Mouse (Mus musculus): Measurements from ENCODE around the gene Gcg. TPM values are rescaled to one million over a fixed set of nuclear protein-coding genes. Genes with fewer than 3 reads are reported as not detected.

The Gcg gene
- polyA plus RNA-seq, 1 experiment from 2014 or later = 1.9 TPM

GRCm38 (mm10) chr2:62497333-62498002, 14.0 kb upstream of the Gcg start:
- H3K9ac ChIP-seq = no peak overlapping the region
- H3K27ac ChIP-seq = peak overlapping the region; percentile 41
- 28% methylated on average over 5 of the region's 5 CpGs for WGBS
- H3K9me3 ChIP-seq (replicated peaks) = no peaks in the 10 kb centered on the region
- H3K36me3 ChIP-seq (ENCODE audit: poor library complexity, severe bottlenecking) = no peaks in the 10 kb centered on the region
- ATAC-seq = peak; percentile 91
- H3K4me2 ChIP-seq = no peak overlapping the region
- no peak overlapping the region for H3K4me3 ChIP-seq
- peaks cover 17% of the 10 kb centered on the region for H3K4me1 ChIP-seq
- H3K27me3 ChIP-seq = no peaks in the 10 kb centered on the region

- no peak for ATAC-seq
- no peak overlapping the region for H3K27ac ChIP-seq
- H3K9me3 ChIP-seq (replicated peaks) = no peaks in the 10 kb centered on the region
- 85% methylated on average over 4 of the region's 4 CpGs for WGBS
- no peak overlapping the region for H3K4me3 ChIP-seq
- H3K27me3 ChIP-seq = no peaks in the 10 kb centered on the region
- peaks cover 17% of the 10 kb centered on the region for H3K4me1 ChIP-seq
- no peak overlapping the region for H3K4me2 ChIP-seq
- no peak overlapping the region for H3K9ac ChIP-seq
- H3K36me3 ChIP-seq (ENCODE audit: poor library complexity, severe bottlenecking) = no peaks in the 10 kb centered on the region
These were observed 12.0 kb upstream of the Gcg start for GRCm38 (mm10) chr2:62495407-62495806.

DNA sequence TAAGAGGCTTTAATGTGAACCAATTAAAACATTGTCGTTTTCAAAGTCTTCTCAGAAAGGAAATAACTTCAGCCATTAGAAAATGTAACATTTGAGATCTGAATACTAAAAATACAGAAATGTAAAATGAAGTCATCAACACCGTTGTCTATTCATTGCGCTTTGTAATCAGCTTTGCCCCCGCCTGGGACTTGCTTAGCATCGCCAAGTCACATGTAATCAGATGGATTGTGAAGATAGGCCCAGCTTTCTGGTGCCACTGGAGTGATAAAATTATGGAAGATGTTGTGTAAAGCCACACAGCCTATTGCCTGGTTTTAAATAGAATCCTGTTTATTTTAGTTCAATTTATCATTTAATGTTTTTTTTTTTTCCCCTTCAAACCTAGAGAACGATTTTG, 6.4 kb upstream of the Gcg start:
- H3K9ac ChIP-seq = no peak overlapping the region
- no peaks in the 10 kb centered on the region for H3K4me1 ChIP-seq
- H3K27me3 ChIP-seq = no peaks in the 10 kb centered on the region
- H3K4me2 ChIP-seq = no peak overlapping the region
- no peak for ATAC-seq
- H3K27ac ChIP-seq = no peak overlapping the region
- H3K4me3 ChIP-seq = no peak overlapping the region
- WGBS = 85% methylated on average over 6 of the region's 6 CpGs
- no peaks in the 10 kb centered on the region for H3K36me3 ChIP-seq (ENCODE audit: poor library complexity, severe bottlenecking)
- H3K9me3 ChIP-seq (replicated peaks) = no peaks in the 10 kb centered on the region

- H3K9me3 ChIP-seq (replicated peaks) = no peaks in the 10 kb centered on the region
- H3K27me3 ChIP-seq = no peaks in the 10 kb centered on the region
- H3K27ac ChIP-seq = no peak overlapping the region
- no peaks in the 10 kb centered on the region for H3K36me3 ChIP-seq (ENCODE audit: poor library complexity, severe bottlenecking)
- 0 out of 2 replicates have a peak, but pooled peaks cover 3% of the 10 kb centered on the region for H3K4me1 ChIP-seq
- 83% methylated on average over 3 of the region's 3 CpGs for WGBS
- H3K4me3 ChIP-seq = no peak overlapping the region
- H3K9ac ChIP-seq = no peak overlapping the region
- H3K4me2 ChIP-seq = no peak overlapping the region
- ATAC-seq = no peak
These were observed 1.5 kb upstream of the Gcg start for GRCm38 (mm10) chr2:62484906-62485305.

DNA sequence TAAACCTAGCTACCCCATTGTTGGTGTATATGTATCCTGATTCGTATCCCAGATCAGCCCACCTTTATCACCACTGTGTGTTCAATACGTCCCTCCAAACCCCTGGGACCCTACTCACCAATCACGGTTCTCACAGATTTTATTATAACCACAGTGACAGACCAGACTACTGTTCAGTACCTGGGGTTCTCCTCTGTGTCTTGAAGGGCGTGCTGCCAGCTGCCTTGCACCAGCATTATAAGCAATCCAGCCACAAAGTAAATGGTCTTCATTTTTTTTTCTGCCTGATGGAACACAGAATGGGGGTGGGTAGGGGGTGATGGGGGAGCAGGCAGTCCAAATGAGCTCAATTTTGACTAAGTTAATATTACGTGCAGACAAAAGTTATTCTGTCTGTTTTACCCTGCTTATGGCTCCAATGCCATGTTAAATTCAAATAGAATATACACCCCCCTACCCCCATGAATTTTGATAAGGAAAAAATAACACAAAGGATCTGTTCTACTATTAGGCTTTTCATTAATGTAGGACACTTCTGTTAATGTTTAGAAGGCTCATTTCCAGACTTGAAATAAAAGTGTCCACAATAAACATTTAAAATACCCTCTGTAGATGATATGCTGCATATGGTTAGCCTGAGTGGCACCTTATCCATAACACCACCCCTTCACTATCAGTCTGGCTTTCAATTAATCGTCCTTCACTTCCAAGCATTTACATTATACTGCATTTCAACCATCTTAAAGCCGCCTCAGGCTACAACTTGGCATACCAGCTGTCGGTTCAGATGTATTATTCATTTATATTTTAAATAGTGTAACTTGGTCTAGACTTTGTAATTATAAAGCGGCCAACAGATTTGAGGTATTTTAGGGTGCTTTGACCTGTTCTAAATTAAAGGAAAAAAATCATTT, 2.9 kb downstream of the Gcg start:
- 0 out of 2 replicates have a peak, but pooled peaks cover 3% of the 10 kb centered on the region for H3K4me1 ChIP-seq
- ATAC-seq = peak; percentile 87
- peak overlapping the region; percentile 57 for H3K27ac ChIP-seq
- no peaks in the 10 kb centered on the region for H3K36me3 ChIP-seq (ENCODE audit: poor library complexity, severe bottlenecking)
- H3K4me2 ChIP-seq = no peak overlapping the region
- 67% methylated on average over 9 of the region's 9 CpGs for WGBS
- H3K9me3 ChIP-seq (replicated peaks) = no peaks in the 10 kb centered on the region
- no peak overlapping the region for H3K4me3 ChIP-seq
- H3K27me3 ChIP-seq = no peaks in the 10 kb centered on the region
- H3K9ac ChIP-seq = no peak overlapping the region

DNA sequence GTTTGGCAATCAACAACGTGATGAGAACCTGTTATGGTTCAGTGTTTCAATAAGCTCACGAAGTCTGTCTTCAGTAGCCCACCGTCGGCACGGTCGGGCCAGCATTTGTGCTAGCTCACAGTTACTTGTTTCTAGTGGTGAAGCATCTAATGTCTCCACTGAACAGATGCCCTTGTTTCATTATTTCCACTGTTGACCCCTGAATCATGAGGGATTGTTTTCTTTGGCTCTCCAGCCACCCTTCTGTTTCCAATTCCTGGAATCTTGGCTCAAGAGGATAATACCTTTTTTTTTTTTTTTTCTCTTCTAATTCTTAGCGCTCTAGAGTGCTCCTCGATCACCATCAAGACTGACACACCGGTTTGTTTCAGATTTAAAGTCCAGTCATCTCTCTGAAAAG, 13.9 kb downstream of the Gcg start:
- H3K27ac ChIP-seq = no peak overlapping the region
- no peaks in the 10 kb centered on the region for H3K36me3 ChIP-seq (ENCODE audit: poor library complexity, severe bottlenecking)
- no peaks in the 10 kb centered on the region for H3K9me3 ChIP-seq (replicated peaks)
- H3K9ac ChIP-seq = no peak overlapping the region
- H3K4me3 ChIP-seq = no peak overlapping the region
- 79% methylated on average over 9 of the region's 9 CpGs for WGBS
- no peaks in the 10 kb centered on the region for H3K27me3 ChIP-seq
- no peaks in the 10 kb centered on the region for H3K4me1 ChIP-seq
- no peak overlapping the region for H3K4me2 ChIP-seq
- ATAC-seq = no peak

DNA sequence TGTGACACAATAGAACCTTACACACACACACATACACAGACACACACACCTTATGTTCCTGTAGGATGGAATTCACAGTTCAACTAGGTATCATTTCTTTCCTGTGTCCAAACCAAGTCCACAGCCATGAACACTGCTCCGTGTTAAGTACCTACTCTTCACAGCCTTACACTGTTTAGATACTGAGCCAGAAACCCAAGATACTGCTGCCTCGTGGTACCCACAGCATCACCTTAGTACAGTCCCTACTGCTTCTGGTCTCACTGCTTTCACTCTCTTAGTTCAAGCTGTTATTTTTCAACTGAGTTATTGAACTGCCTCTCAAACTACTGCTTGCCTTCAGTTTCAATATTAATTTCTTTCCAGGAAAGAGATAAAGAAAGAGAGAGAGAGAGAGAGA, 20.2 kb downstream of the Gcg start:
- 85% methylated on average over 2 of the region's 2 CpGs for WGBS
- Histone ChIP-seq H3K4me2 (no peak overlapping the region), H3K4me3 (no peak overlapping the region), H3K27me3 (no peaks in the 10 kb centered on the region), H3K36me3 (ENCODE audit: poor library complexity, severe bottlenecking) (no peaks in the 10 kb centered on the region), H3K4me1 (peaks cover 13% of the 10 kb centered on the region), H3K9me3 (replicated peaks) (no peaks in the 10 kb centered on the region), H3K9ac (no peak overlapping the region), H3K27ac (no peak overlapping the region)
- ATAC-seq = no peak

GRCm38 (mm10) chr2:62462174-62462573, 21.3 kb downstream of the Gcg start:
- Histone ChIP-seq H3K9ac (no peak overlapping the region), H3K9me3 (replicated peaks) (no peaks in the 10 kb centered on the region), H3K27ac (no peak overlapping the region), H3K27me3 (no peaks in the 10 kb centered on the region), H3K36me3 (ENCODE audit: poor library complexity, severe bottlenecking) (no peaks in the 10 kb centered on the region), H3K4me2 (no peak overlapping the region), H3K4me1 (peaks cover 13% of the 10 kb centered on the region), H3K4me3 (no peak overlapping the region)
- ATAC-seq = no peak
- WGBS = 82% methylated on average over 2 of the region's 2 CpGs

DNA sequence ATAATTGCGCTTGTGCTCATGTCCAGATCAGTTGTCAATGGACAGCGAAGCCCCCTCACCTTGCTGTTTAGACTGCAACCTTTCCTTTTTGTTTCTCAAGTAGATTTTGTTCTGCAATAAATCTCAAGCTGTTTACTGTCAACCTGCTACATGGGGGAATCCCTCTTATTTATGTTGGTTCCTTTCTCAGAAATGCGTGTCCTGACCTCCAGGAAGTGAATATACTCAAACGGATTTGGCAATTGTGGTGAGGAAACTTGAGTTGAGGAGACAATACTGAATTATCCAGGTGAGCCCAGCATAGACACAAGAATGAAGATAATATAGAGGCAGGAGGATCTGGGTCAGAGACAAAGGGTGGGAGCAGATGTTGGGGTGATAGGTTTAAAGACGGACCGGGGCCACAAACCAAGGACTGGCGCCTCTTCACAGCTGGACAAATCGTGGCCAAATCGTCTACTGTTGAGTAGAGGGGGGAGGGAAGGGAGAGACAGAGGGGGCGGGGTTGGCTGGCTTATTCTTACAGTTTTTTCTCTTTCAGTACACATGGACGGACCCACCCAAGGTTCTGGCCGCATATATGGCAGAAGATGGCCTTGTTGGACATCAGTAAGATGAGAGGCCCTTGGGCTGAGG, 22.5 kb downstream of the Gcg start:
- ATAC-seq = no peak
- H3K36me3 ChIP-seq (ENCODE audit: poor library complexity, severe bottlenecking) = no peaks in the 10 kb centered on the region
- no peak overlapping the region for H3K4me3 ChIP-seq

GRCm38 (mm10) chr2:62460231-62460710, 23.2 kb downstream of the Gcg start:
- Histone ChIP-seq H3K4me1 (peaks cover 13% of the 10 kb centered on the region), H3K27me3 (no peaks in the 10 kb centered on the region), H3K9me3 (replicated peaks) (no peaks in the 10 kb centered on the region), H3K4me2 (no peak overlapping the region), H3K9ac (no peak overlapping the region), H3K27ac (peak overlapping the region; percentile 57), H3K36me3 (ENCODE audit: poor library complexity, severe bottlenecking) (no peaks in the 10 kb centered on the region), H3K4me3 (no peak overlapping the region)
- peak; percentile 57; the same call in 1 of the 2 replicates for ATAC-seq
- 58% methylated on average over 7 of the region's 7 CpGs for WGBS

More for the DNA sequence above, 22.5 kb downstream of the Gcg start:
- H3K4me2 ChIP-seq = no peak overlapping the region
- no peaks in the 10 kb centered on the region for H3K9me3 ChIP-seq (replicated peaks)
- no peaks in the 10 kb centered on the region for H3K27me3 ChIP-seq
- 86% methylated on average over 12 of the region's 12 CpGs for WGBS
- H3K4me1 ChIP-seq = peaks cover 13% of the 10 kb centered on the region
- no peak overlapping the region for H3K9ac ChIP-seq
- H3K27ac ChIP-seq = no peak overlapping the region

GRCm38 (mm10) chr2:62459241-62460174, 23.9 kb downstream of the Gcg start:
- no peak for ATAC-seq
- Histone ChIP-seq H3K27ac (peak overlapping the region; percentile 57; the same call in 1 of the 2 replicates), H3K9me3 (replicated peaks) (no peaks in the 10 kb centered on the region), H3K4me2 (no peak overlapping the region), H3K36me3 (ENCODE audit: poor library complexity, severe bottlenecking) (no peaks in the 10 kb centered on the region), H3K27me3 (no peaks in the 10 kb centered on the region), H3K9ac (no peak overlapping the region), H3K4me1 (peaks cover 13% of the 10 kb centered on the region), H3K4me3 (no peak overlapping the region)
- 70% methylated on average over 18 of the region's 18 CpGs for WGBS
